Mouse (Mus musculus) testis, adult 2 months (tissue): ENCODE results near the gene Cmip.

ENCODE experiments used
- CTCF ChIP-seq: fragments of 200-500 bp; IDR thresholded peaks from 2 replicates; pipeline ENCODE4 v1.5.1; 2012; ENCODE audit warnings: low read depth, mild to moderate bottlenecking, inconsistent platforms, low read length, moderate library complexity; ENCODE audit not compliant: control insufficient read depth, insufficient read depth, insufficient replicate concordance
- POLR2A ChIP-seq: fragments of 200-500 bp; IDR thresholded peaks from 2 replicates; pipeline ENCODE4 v1.6.1; 2012; ENCODE audit warnings: low read depth, mild to moderate bottlenecking, inconsistent platforms, low read length, moderate library complexity; ENCODE audit not compliant: control insufficient read depth

DNA sequence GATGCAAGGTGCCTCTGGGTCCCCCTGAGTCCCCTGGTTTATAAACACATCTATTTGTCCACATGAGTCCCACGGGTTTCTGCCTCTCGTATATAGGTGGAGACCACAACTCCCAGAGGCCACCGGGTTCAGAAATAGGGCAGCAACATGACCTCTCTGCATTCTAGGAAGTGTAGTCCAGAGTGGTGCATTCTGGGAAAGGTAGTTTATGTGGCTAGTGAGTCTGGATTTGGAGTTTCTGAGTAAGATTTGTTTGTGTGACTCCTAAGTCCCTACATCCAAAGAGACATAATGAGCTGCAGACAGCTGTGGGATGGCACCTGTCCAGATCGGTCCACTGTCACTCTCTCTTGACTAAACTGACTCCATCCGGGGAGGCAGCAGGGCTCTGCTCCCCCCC is 223.7 kb downstream of the Cmip start:
- TF ChIP-seq POLR2A (no peak), CTCF (no peak)
